Mouse (Mus musculus) erythroblast, adult 5-6 weeks (primary cell): ENCODE data around the gene Ywhae. TPM values are rescaled to one million over a fixed set of nuclear protein-coding genes. Genes with fewer than 3 reads are reported as not detected.
A peak's percentile ranks its signal among the peaks of the same experiment; 100 is the strongest.

Source experiments
- ATAC-seq: replicated peaks from 2 replicates; pipeline ENCODE4 v1.8.0; 2016; ENCODE audit warnings: moderate number of reproducible peaks, mild to moderate bottlenecking, moderate TSS enrichment, inconsistent platforms; ENCODE audit not compliant: poor library complexity, low FRiP score, severe bottlenecking
- total RNA-seq, 2 experiments: library from RNA; stranded (forward) in 1 of 2; stranded (reverse) in 1 of 2; fragments of 150-400 nt in 1 of 2; fragments of 200-764, 138-1000 nt in 1 of 2; gene quantifications; 2 replicates each; pipeline versions ENCODE4 v1.2.3 to v1.2.4; 2015 to 2017; ENCODE audit warnings: low replicate concordance in 2 of 2

The Ywhae gene
- total RNA-seq, 2 experiments from 2014 or later, result 60.2 to 119 TPM

- ATAC-seq, result no peak
Observed at GRCm38 (mm10) chr11:75785897-75786296, 53.2 kb downstream of the Ywhae start.

GRCm38 (mm10) chr11:75792535-75792934 lies 59.9 kb downstream of the Ywhae start:
- ATAC-seq, result no peak

GRCm38 (mm10) chr11:75793351-75793750 lies 60.7 kb downstream of the Ywhae start:
- no peak for ATAC-seq

- no peak for ATAC-seq
Observed at GRCm38 (mm10) chr11:75794602-75795320, 62.1 kb downstream of the Ywhae start.

DNA sequence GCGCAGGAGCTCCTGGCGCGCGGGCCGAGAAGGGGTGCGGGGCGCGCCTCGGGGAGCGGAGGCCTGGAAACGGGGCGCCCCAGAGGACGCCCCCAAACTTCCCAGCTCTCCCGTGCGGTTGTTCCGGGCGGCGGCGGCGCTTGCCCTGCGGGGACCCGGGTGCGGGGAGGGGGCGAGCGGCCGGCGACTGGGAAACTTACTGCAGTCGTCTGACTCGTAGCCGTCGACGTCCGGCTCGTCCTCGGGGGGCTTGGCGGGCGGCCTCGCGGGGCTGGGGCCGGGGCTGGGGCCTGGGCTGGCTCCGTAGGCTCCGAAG lies 62.6 kb downstream of the Ywhae start:
- ATAC-seq, result no peak

DNA sequence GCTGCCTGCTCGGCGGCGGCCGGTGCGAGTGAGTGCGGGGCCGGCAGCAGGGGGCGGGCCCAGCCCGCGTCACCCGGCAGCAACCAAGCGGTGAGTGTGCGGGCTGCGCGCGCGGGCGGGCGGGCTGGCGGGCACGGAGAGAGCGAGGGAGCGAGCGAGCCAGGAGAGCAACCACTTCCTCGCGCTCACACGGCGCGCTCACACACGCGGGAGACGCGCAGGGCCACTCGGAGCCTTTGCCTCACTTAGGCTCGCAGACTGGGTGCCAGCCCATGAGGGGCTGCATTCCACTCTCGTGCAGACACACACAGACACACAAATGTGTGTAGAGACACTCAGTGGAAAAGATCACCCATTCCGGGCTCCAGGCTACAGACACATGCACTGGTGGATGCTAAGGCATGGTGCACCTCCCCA lies 63.4 kb downstream of the Ywhae start, which contains the start of gene Doc2b:
Doc2b (minus strand) TSS at position 21 of the 417 bp plus-strand sequence.
- ATAC-seq, result no peak

DNA sequence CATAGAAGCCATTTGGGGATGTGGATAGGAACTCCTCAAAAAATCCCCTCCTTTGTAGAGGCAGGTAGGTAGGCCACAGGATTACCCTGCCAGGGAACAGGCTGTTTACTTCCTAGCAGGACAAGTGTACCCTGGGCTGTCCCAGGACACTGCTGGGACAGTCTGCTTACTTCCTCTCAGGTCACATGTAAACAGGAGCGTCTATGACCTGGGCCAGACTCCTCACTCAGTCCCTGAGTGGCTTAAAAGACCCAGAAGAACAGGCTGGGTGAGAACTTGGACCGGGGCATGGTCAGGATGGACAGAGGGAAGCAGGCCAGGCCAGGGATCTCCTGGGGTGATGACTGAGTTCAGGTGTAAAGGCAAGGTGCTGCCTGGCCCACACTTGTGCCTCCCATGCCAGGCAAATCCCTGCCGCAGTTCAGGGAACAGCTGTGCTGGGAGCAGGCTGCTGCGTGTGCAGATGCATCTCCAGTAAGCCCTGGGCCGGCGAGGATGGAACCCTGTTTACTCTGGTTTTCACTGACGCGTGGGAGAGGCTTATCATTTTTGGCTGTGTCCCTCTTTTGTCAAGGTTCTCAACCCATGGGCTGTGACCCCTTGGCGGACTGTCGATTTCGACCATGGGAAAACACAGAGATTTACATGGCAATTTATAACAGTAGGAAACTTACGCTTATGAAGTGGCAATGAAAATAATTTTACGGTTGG lies 64.0 kb downstream of the Ywhae start:
- ATAC-seq, result no peak

DNA sequence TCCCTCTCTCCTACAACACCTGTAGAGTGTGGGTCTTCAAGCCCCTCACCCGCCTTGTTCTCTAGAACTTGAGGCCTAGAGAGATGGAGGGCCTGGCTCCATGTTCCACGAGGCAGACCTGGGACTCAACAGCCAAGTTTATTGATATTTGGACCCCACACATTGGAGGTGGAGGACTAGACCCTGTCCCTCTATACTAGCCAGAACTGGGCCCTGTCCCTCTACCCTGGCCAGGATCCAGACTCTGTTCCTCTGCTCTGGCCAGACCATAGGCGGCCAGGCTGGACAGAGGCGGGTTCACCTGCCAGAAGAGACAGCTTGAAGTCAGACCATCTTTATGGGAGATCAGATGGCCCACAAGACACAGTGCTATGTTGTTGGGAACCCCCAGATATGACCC lies 68.7 kb downstream of the Ywhae start:
- 0 out of 2 replicates have a peak, but pooled peaks have one; percentile 39 for ATAC-seq

DNA sequence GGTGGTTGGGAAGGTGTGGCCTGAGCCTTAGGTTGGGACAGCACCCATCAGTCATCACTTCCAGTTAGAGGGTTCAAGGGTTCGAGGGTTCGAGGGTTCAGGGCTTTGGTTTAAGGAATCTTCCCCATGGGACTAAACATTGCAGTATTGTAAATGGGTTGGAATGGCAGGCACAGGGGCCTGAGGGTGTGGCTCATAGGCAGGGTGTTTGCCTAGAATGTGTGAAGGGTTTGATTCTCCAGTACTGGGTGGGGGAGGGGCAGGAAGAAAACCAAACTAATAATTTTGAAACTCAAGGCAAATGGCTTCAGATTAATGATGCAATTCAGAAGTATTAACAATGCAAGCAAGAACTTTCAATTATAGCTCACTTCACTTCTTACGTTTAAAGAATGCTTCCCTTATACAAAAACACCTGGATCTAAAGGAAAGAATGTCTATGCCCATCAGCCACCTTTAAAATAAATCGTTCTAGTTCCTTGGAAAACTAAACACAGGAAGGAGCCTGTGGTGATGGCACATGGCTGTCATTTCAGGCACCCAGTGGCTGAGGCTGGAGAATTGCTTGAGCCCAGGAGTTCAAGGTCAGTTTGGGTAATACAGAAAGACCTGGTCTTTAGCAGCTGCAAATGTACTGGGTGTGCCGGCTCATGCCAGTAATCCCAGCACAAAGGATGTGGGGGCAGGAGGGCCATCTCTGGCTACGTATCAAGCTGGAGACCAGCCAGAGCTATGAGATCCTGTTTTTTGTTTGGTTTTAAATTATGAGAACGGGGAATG lies 69.3 kb downstream of the Ywhae start:
- no peak for ATAC-seq

GRCm38 (mm10) chr11:75807486-75807885 lies 74.8 kb downstream of the Ywhae start:
- ATAC-seq, result no peak

DNA sequence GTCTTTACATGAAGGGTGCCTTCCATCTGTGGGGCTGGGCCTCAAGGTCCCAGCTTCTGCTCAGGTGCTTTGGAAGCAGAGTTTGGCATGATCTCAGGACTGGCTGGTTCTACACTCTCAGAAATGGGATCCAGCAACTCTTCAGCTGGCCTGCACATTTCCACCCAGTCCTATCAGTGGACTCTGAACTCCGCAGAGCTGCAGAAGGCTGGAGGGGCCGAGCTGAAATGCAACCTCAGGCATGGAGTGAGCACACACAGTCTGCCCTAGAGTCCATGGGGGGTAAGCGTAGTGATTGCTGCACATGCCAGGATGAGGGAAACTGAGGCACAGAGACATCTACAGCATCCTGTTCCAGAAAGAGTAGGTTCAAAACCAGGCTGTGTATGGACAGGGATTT lies 77.9 kb downstream of the Ywhae start:
- no peak for ATAC-seq

DNA sequence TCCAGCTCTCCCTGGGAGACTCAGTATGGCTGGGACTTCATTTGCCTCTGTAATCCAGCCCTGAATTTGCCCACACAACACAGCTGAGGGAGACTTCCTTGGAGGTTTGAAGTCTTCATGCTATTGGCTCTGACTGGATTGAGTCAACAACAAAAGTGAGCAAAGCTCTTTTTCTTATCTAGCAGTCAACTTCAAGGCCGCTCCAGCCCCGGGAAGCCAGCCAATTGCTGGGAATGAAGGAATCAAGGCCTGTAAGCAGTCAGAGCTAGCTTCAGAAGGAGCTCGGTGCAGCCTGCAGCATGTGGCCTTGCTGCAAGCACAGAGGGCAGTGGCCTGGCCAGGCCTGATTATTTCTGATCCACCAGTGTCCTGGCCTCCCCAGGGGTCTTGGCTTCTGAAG lies 79.2 kb downstream of the Ywhae start:
- no peak for ATAC-seq

GRCm38 (mm10) chr11:75813085-75813484 lies 80.4 kb downstream of the Ywhae start:
- no peak for ATAC-seq

Other genes with a start within 250 kb of the Ywhae start
- 42.3 and 43.5 TPM in 2 replicates for gene Prpf8, start 246.1 kb upstream of the Ywhae start, total RNA-seq (2015; ENCODE audit: low replicate concordance)
- gene Prpf8, start 246.1 kb upstream of the Ywhae start, total RNA-seq (2017; ENCODE audit: low replicate concordance), result 26.5 and 27.0 TPM in 2 replicates
- gene Rilp, start 222.8 kb upstream of the Ywhae start, total RNA-seq (2015; ENCODE audit: low replicate concordance), result not detected in 2 replicates
- gene Rilp, start 222.8 kb upstream of the Ywhae start, total RNA-seq (2017; ENCODE audit: low replicate concordance), result not detected in 2 replicates
- 0.42 TPM in 1 of 2 replicates, not detected in the other for gene Scarf1, start 219.3 kb upstream of the Ywhae start, total RNA-seq (2015; ENCODE audit: low replicate concordance)
- gene Scarf1, start 219.3 kb upstream of the Ywhae start, total RNA-seq (2017; ENCODE audit: low replicate concordance), result 0.42 and 1.4 TPM in 2 replicates
- 6.7 and 11.9 TPM in 2 replicates for gene Slc43a2, start 201.2 kb upstream of the Ywhae start, total RNA-seq (2015; ENCODE audit: low replicate concordance)
- 9.1 and 14.9 TPM in 2 replicates for gene Slc43a2, start 201.2 kb upstream of the Ywhae start, total RNA-seq (2017; ENCODE audit: low replicate concordance)
- 44.7 and 47.5 TPM in 2 replicates for gene Pitpna, start 144.8 kb upstream of the Ywhae start, total RNA-seq (2015; ENCODE audit: low replicate concordance)
- 16.2 and 22.4 TPM in 2 replicates for gene Pitpna, start 144.8 kb upstream of the Ywhae start, total RNA-seq (2017; ENCODE audit: low replicate concordance)
- gene Inpp5k, start 101.9 kb upstream of the Ywhae start, total RNA-seq (2015; ENCODE audit: low replicate concordance), result 67.3 and 73.2 TPM in 2 replicates
- gene Inpp5k, start 101.9 kb upstream of the Ywhae start, total RNA-seq (2017; ENCODE audit: low replicate concordance), result 50.7 and 78.4 TPM in 2 replicates
- gene Myo1c, start 82.4 kb upstream of the Ywhae start, total RNA-seq (2015; ENCODE audit: low replicate concordance), result 4.2 and 8.2 TPM in 2 replicates
- 6.0 and 17.1 TPM in 2 replicates for gene Myo1c, start 82.4 kb upstream of the Ywhae start, total RNA-seq (2017; ENCODE audit: low replicate concordance)
- gene Crk, start 53.6 kb upstream of the Ywhae start, total RNA-seq (2015; ENCODE audit: low replicate concordance), result 10.2 and 16.1 TPM in 2 replicates
- gene Crk, start 53.6 kb upstream of the Ywhae start, total RNA-seq (2017; ENCODE audit: low replicate concordance), result 11.8 and 26.3 TPM in 2 replicates
- gene Doc2b, start 63.2 kb downstream of the Ywhae start, total RNA-seq (2015; ENCODE audit: low replicate concordance), result not detected in 2 replicates
- not detected in 2 replicates for gene Doc2b, start 63.2 kb downstream of the Ywhae start, total RNA-seq (2017; ENCODE audit: low replicate concordance)
- 5.6 and 11.1 TPM in 2 replicates for gene Rph3al, start 205.6 kb downstream of the Ywhae start, total RNA-seq (2015; ENCODE audit: low replicate concordance)
- gene Rph3al, start 205.6 kb downstream of the Ywhae start, total RNA-seq (2017; ENCODE audit: low replicate concordance), result 7.5 and 10.3 TPM in 2 replicates